Mouse (Mus musculus): ENCODE data around the gene Ppp4r3a. TPM values are rescaled to one million over a fixed set of nuclear protein-coding genes. Genes with fewer than 3 reads are reported as not detected.
"Not testable (repeated sequence)": the region's sequence is repeated elsewhere in the genome, so short reads cannot be mapped to it uniquely, and the experiment has no call there.

The Ppp4r3a gene
- 21.7 and 28.2 TPM in 2 replicates for polyA plus RNA-seq (2015; fragmentation: Nextera tagmentation; extraction: Ambion mirVana)

DNA sequence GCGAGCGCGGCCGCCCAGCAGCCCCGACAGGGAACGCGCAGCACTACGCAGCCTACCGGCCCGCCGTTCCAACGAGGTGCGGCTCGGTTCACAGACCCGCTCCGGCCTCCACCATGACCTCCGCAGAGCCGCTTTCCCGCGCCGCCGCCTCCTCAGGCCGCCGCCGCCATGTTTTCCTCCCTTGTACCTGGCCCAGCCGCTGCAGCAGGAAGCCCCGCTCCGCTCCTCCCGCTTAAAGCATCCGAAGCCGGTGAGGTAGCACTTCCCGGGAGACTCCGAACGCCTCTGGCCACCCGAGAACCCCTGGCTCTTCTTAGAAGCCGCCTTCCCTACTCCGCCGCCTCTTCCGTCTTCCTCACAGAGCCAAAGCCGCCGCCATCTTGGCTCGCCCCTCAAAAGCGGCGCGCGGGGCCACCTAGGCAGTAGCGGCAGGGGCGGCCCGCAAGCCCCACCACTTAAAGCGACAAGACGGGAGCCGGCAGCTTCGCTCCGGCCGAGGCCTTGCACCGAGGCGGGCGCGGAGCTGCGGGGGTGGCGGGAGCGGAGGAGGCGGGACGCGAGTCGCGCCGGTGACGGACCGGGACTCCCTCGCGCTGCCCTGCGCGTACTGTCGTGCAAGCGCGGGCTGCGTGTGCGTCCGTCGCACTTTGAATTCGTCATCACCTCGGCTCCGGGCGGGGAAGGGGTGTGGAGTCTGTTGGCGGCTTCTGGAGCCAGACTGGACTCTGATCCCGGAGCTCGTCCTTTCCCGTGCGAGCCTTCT is at the start of gene Ppp4r3a:
Gene Ppp4r3a, minus strand, starts transcription at position 627 of the 763 bp plus-strand sequence.
- Histone ChIP-seq H3K36me3 (ENCODE audit: control insufficient read depth, insufficient read depth, low read length) (0 out of 2 replicates have a peak, but pooled peaks cover 3% of the 10 kb centered on the region), H3K9me3 (replicated peaks; ENCODE audit: control insufficient read depth, low read length) (no peaks in the 10 kb centered on the region), H3K27me3 (ENCODE audit: control insufficient read depth, insufficient read depth, low read length) (no peaks in the 10 kb centered on the region), H3K4me3 (replicated peaks; ENCODE audit: low read length) (peak within 1 kb of the TSS; percentile 100), H3K4me2 (ENCODE audit: low read depth, low read length) (peak within 1 kb of the TSS; percentile 82), H3K27ac (ENCODE audit: low read length) (peak within 1 kb of the TSS; percentile 99), H3K9ac (ENCODE audit: low read length) (peak within 1 kb of the TSS; percentile 99), H3K4me1 (ENCODE audit: control insufficient read depth, insufficient read depth, low read length) (peaks cover 8% of the 10 kb centered on the region)
- peak; percentile 97 for ATAC-seq (ENCODE audit: insufficient read depth, low FRiP score)
- under 1% methylated on average over 90 of the region's 90 CpGs for WGBS

GRCm38 (mm10) chr12:101123013-101123412 is 39.5 kb upstream of the Ppp4r3a start:
- Histone ChIP-seq H3K9me3 (replicated peaks; ENCODE audit: control insufficient read depth, low read length) (no peaks in the 10 kb centered on the region), H3K36me3 (ENCODE audit: control insufficient read depth, insufficient read depth, low read length) (no peaks in the 10 kb centered on the region), H3K4me2 (ENCODE audit: low read depth, low read length) (no peak overlapping the region), H3K4me3 (replicated peaks; ENCODE audit: low read length) (no peak overlapping the region), H3K27me3 (ENCODE audit: control insufficient read depth, insufficient read depth, low read length) (no peaks in the 10 kb centered on the region), H3K9ac (ENCODE audit: low read length) (no peak overlapping the region), H3K4me1 (ENCODE audit: control insufficient read depth, insufficient read depth, low read length) (no peaks in the 10 kb centered on the region), H3K27ac (ENCODE audit: low read length) (no peak overlapping the region)
- no peak for ATAC-seq (ENCODE audit: insufficient read depth, low FRiP score)
- WGBS: 29% methylated on average over 1 of the region's 1 CpGs

DNA sequence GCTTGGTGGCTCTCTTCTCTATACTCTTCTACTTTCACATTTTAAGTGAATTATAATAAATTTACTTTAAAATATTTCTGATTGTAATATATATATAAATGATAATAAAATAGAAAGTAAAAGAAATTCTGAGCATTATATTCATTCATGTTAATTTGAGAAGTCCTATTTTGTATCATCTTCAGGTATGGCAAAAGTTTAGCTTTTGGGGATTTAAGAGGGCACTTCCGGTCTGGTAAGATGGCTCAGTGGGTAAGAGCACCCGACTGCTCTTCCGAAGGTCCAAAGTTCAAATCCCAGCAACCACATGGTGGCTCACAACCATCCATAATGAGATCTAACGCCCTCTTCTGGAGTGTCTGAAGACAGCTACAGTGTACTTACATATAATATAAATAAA is 38.6 kb upstream of the Ppp4r3a start:
- H3K9me3 ChIP-seq (replicated peaks; ENCODE audit: control insufficient read depth, low read length); H3K4me1 ChIP-seq (ENCODE audit: control insufficient read depth, insufficient read depth, low read length); H3K4me2 ChIP-seq (ENCODE audit: low read depth, low read length); ATAC-seq (ENCODE audit: insufficient read depth, low FRiP score); H3K36me3 ChIP-seq (ENCODE audit: control insufficient read depth, insufficient read depth, low read length); H3K9ac ChIP-seq (ENCODE audit: low read length); H3K4me3 ChIP-seq (replicated peaks; ENCODE audit: low read length); H3K27me3 ChIP-seq (ENCODE audit: control insufficient read depth, insufficient read depth, low read length); H3K27ac ChIP-seq (ENCODE audit: low read length): not testable (repeated sequence)
- WGBS: 67% methylated on average over 4 of the region's 4 CpGs

DNA sequence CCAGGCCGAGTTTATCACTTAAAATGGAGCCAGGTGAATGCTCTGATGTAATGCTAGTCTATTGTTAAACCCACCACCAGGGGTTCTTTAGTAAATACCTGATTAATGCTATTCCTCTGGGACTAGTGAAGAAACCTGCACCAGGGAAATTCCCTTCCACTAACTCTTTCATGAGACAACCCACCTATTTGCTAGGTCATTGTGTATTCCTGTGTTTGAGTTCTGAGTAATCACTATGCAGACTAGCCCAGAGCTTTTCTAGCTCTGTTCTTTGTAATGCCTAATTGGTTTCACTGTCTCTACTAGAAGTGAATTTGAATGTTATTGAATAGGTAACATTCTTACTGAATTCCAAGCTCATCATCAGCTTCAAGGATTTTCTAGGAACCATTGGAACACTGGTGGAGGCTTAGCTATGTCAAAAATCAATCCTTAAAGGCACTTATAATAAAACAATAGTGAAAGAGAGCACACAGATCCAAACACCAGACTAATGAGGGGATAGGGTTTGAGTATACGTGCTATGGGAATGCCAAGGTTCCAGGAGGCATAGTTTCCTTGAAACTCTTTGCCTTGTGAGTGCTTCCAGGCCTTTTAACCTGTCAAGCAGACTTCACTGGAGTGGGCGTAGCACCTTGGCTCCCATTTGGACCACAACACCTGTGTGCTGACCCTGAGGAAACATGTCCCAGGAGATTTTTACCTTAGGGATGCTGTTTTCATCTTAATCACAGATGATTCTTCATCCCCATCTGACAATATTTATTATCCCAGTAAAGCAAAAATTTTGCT is 26.5 kb upstream of the Ppp4r3a start:
- H3K4me1 ChIP-seq (ENCODE audit: control insufficient read depth, insufficient read depth, low read length); H3K4me3 ChIP-seq (replicated peaks; ENCODE audit: low read length); ATAC-seq (ENCODE audit: insufficient read depth, low FRiP score); H3K36me3 ChIP-seq (ENCODE audit: control insufficient read depth, insufficient read depth, low read length); H3K27me3 ChIP-seq (ENCODE audit: control insufficient read depth, insufficient read depth, low read length); H3K9ac ChIP-seq (ENCODE audit: low read length); H3K27ac ChIP-seq (ENCODE audit: low read length); H3K4me2 ChIP-seq (ENCODE audit: low read depth, low read length); H3K9me3 ChIP-seq (replicated peaks; ENCODE audit: control insufficient read depth, low read length): not testable (repeated sequence)
- WGBS: 75% methylated on average over 3 of the region's 3 CpGs

DNA sequence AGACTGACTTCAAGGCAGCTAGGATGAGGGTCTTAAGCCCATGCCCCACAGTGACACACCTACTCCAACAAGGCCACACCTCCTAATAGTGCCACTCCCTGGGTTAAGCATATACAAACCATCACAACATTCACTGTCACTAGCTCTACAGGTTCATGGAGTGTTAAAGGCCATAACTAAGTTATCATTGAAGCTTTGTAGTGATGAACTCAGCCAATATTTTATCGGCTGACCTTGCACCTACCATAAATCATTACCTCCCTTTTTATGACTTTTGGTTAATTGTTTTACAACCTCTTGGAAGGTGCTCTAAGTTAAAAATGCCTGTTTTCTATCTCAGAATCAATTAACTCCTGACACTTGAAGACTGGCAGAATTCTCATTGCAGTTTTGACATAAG is 24.2 kb upstream of the Ppp4r3a start:
- 84% methylated on average over 1 of the region's 1 CpGs for WGBS
- H3K4me3 ChIP-seq (replicated peaks; ENCODE audit: low read length): no peak overlapping the region
- H3K27me3 ChIP-seq (ENCODE audit: control insufficient read depth, insufficient read depth, low read length): no peaks in the 10 kb centered on the region
- no peaks in the 10 kb centered on the region for H3K36me3 ChIP-seq (ENCODE audit: control insufficient read depth, insufficient read depth, low read length)
- H3K4me2 ChIP-seq (ENCODE audit: low read depth, low read length): no peak overlapping the region
- H3K9ac ChIP-seq (ENCODE audit: low read length): no peak overlapping the region
- H3K9me3 ChIP-seq (replicated peaks; ENCODE audit: control insufficient read depth, low read length): no peaks in the 10 kb centered on the region
- no peaks in the 10 kb centered on the region for H3K4me1 ChIP-seq (ENCODE audit: control insufficient read depth, insufficient read depth, low read length)
- H3K27ac ChIP-seq (ENCODE audit: low read length): no peak overlapping the region
- no peak for ATAC-seq (ENCODE audit: insufficient read depth, low FRiP score)

DNA sequence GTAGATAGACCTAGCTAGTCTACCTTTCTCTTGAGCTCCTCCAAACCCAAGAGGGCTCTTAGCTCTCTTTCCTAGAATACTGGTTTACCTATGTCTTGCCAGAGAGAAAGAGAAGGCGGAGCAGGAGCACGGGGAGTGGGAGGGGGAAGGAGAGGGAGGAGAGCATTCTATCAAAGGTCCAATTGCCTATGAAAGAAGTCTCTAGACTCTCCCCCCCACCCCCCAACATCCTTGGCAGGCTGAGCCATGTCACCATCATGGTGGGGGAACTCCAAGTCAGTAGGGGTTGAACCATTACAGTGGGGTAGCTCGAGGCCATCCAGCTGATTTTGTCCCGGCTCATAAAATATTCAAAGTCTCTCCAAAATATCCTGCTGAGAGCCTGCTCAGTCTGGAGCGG is 22.1 kb upstream of the Ppp4r3a start:
- ATAC-seq (ENCODE audit: insufficient read depth, low FRiP score): no peak
- no peak overlapping the region for H3K9ac ChIP-seq (ENCODE audit: low read length)
- no peaks in the 10 kb centered on the region for H3K36me3 ChIP-seq (ENCODE audit: control insufficient read depth, insufficient read depth, low read length)
- H3K4me3 ChIP-seq (replicated peaks; ENCODE audit: low read length): no peak overlapping the region
- no peaks in the 10 kb centered on the region for H3K27me3 ChIP-seq (ENCODE audit: control insufficient read depth, insufficient read depth, low read length)
- no peaks in the 10 kb centered on the region for H3K4me1 ChIP-seq (ENCODE audit: control insufficient read depth, insufficient read depth, low read length)
- H3K4me2 ChIP-seq (ENCODE audit: low read depth, low read length): no peak overlapping the region
- 53% methylated on average over 5 of the region's 5 CpGs for WGBS
- H3K9me3 ChIP-seq (replicated peaks; ENCODE audit: control insufficient read depth, low read length): no peaks in the 10 kb centered on the region
- H3K27ac ChIP-seq (ENCODE audit: low read length): no peak overlapping the region

- no peak for ATAC-seq (ENCODE audit: insufficient read depth, low FRiP score)
- WGBS: 72% methylated on average over 3 of the region's 3 CpGs
These were observed 19.1 kb upstream of the Ppp4r3a start for GRCm38 (mm10) chr12:101102648-101103047.

GRCm38 (mm10) chr12:101093678-101094077 is 10.2 kb upstream of the Ppp4r3a start:
- not testable (repeated sequence) for H3K4me3 ChIP-seq (replicated peaks; ENCODE audit: low read length); H3K4me1 ChIP-seq (ENCODE audit: control insufficient read depth, insufficient read depth, low read length); H3K36me3 ChIP-seq (ENCODE audit: control insufficient read depth, insufficient read depth, low read length); H3K27ac ChIP-seq (ENCODE audit: low read length); H3K9me3 ChIP-seq (replicated peaks; ENCODE audit: control insufficient read depth, low read length); ATAC-seq (ENCODE audit: insufficient read depth, low FRiP score); H3K27me3 ChIP-seq (ENCODE audit: control insufficient read depth, insufficient read depth, low read length); H3K9ac ChIP-seq (ENCODE audit: low read length); H3K4me2 ChIP-seq (ENCODE audit: low read depth, low read length)
- WGBS: 44% methylated on average over 3 of the region's 3 CpGs

More at GRCm38 (mm10) chr12:101102648-101103047, 19.1 kb upstream of the Ppp4r3a start:
- no peaks in the 10 kb centered on the region for H3K27me3 ChIP-seq (ENCODE audit: control insufficient read depth, insufficient read depth, low read length)
- no peak overlapping the region for H3K4me3 ChIP-seq (replicated peaks; ENCODE audit: low read length)
- no peaks in the 10 kb centered on the region for H3K4me1 ChIP-seq (ENCODE audit: control insufficient read depth, insufficient read depth, low read length)
- no peak overlapping the region for H3K4me2 ChIP-seq (ENCODE audit: low read depth, low read length)
- H3K27ac ChIP-seq (ENCODE audit: low read length): no peak overlapping the region
- no peaks in the 10 kb centered on the region for H3K9me3 ChIP-seq (replicated peaks; ENCODE audit: control insufficient read depth, low read length)
- H3K36me3 ChIP-seq (ENCODE audit: control insufficient read depth, insufficient read depth, low read length): no peaks in the 10 kb centered on the region
- no peak overlapping the region for H3K9ac ChIP-seq (ENCODE audit: low read length)

DNA sequence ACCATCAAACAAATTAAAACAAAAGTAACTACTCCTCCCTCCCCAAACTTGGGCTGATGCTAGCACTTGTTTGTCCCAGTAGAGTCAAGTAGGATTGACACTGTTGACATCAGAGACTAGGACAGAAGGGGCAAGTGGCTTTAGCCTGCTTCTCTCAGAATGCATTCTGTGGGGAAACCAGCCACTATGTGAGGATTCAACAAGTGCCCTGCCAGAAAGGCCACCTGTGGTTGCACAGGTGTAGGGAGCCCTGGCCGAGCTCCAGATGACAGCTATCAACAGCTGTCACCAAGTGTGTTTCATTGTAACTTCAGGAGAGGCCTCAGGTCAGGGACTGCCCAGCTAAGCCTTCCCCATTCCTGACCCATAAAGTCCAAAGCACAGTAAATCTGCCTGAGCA is 6.5 kb upstream of the Ppp4r3a start:
- Histone ChIP-seq H3K27me3 (ENCODE audit: control insufficient read depth, insufficient read depth, low read length) (no peaks in the 10 kb centered on the region), H3K9me3 (replicated peaks; ENCODE audit: control insufficient read depth, low read length) (no peaks in the 10 kb centered on the region), H3K4me1 (ENCODE audit: control insufficient read depth, insufficient read depth, low read length) (no peaks in the 10 kb centered on the region), H3K36me3 (ENCODE audit: control insufficient read depth, insufficient read depth, low read length) (no peaks in the 10 kb centered on the region), H3K4me3 (replicated peaks; ENCODE audit: low read length) (no peak overlapping the region), H3K9ac (ENCODE audit: low read length) (no peak overlapping the region), H3K4me2 (ENCODE audit: low read depth, low read length) (no peak overlapping the region), H3K27ac (ENCODE audit: low read length) (no peak overlapping the region)
- ATAC-seq (ENCODE audit: insufficient read depth, low FRiP score): no peak
- WGBS: 74% methylated on average over 1 of the region's 1 CpGs
